Mouse (Mus musculus) embryonic facial prominence, embryonic 12.5 days (tissue): ENCODE data around the gene Btn2a2. TPM values are rescaled to one million over a fixed set of nuclear protein-coding genes. Genes with fewer than 3 reads are reported as not detected.

ENCODE experiments used
- ATAC-seq: fragments of 200-750 bp; cut with Nextera tagmentation; 2 replicates; pipeline ENCODE4 v1.8.0; 2017; ENCODE audit not compliant: insufficient number of reproducible peaks, insufficient read depth, low FRiP score, low TSS enrichment
- H3K27ac ChIP-seq: fragments of 300-500 bp; sonication (generic); 2 replicates; pipeline ENCODE4 v1.5.1; 2016; ENCODE audit warnings: mild to moderate bottlenecking
- H3K27me3 ChIP-seq: fragments of 300-500 bp; sonication (generic); 2 replicates; pipeline ENCODE4 v1.6.1; 2016; ENCODE audit warnings: mild to moderate bottlenecking, moderate library complexity
- H3K36me3 ChIP-seq: fragments of 300-500 bp; sonication (generic); 2 replicates; pipeline ENCODE4 v1.6.1; 2016; ENCODE audit warnings: mild to moderate bottlenecking
- H3K4me1 ChIP-seq: fragments of 300-500 bp; sonication (generic); 2 replicates; pipeline ENCODE4 v1.6.1; 2016
- H3K4me2 ChIP-seq: fragments of 300-500 bp; sonication (generic); replicated peaks from 2 replicates; pipeline ENCODE4 v1.6.1; 2016; ENCODE audit warnings: mild to moderate bottlenecking, moderate library complexity
- H3K4me3 ChIP-seq: fragments of 300-500 bp; sonication (generic); 2 replicates; pipeline ENCODE4 v1.5.1; 2016; ENCODE audit warnings: mild to moderate bottlenecking
- H3K9ac ChIP-seq: fragments of 300-500 bp; sonication (generic); 2 replicates; pipeline ENCODE4 v1.6.1; 2016; ENCODE audit warnings: mild to moderate bottlenecking, moderate library complexity
- H3K9me3 ChIP-seq: fragments of 300-500 bp; sonication (generic); 2 replicates; pipeline ENCODE4 v1.6.1; 2016; ENCODE audit warnings: mild to moderate bottlenecking, moderate library complexity
- WGBS: fragments of 180-500 bp; shearing (Covaris S2); methylation state at CpG from one replicate; pipeline ENCODE4 v1.1.7; 2016; 5-methylcytosine and 5-hydroxymethylcytosine counted together
- microRNA-seq: library from miRNA; unstranded; fragments of <30 nt; microRNA quantifications from one replicate; pipeline ENCODE4, GENCODE M21; 2017
- polyA plus RNA-seq: library from polyadenylated mRNA; unstranded; fragments of >200 nt; fragmentation: Nextera tagmentation; extraction: Ambion mirVana; gene quantifications from 2 replicates; pipeline ENCODE4 v1.2.1, GENCODE M21; 2016

Gene Btn2a2
- polyA plus RNA-seq, 1 experiment from 2014 or later, result 1.6 TPM

DNA sequence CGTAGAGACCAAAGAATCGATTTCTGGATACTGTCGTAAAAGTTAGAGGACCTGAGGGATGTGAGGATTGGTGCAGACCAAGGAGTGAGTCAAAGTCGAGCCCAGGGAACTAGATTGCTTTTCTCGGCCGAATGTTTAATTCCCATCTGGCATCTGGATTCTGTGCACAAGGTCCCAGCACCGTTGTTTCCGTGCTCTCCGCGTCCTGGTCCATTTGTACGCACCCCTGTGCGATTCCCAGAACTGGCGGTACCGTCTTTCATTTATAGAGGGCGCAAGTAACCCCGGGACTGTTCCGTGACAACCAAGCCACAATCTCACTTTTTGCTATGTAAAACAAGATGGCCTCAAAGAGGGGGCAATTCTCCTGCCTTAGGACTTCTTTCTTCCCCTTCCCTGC, 57.9 kb downstream of the Btn2a2 start:
- peak; percentile 44; the same call in 1 of the 2 replicates for ATAC-seq
- H3K4me1 ChIP-seq, result peaks cover 16% of the 10 kb centered on the region
- H3K4me2 ChIP-seq, result peak overlapping the region; percentile 46
- no peaks in the 10 kb centered on the region for H3K9me3 ChIP-seq
- WGBS, result under 1% methylated on average over 17 of the region's 17 CpGs
- H3K27me3 ChIP-seq, result no peaks in the 10 kb centered on the region
- peak overlapping the region; percentile 94 for H3K27ac ChIP-seq
- H3K9ac ChIP-seq, result peak overlapping the region; percentile 56
- no peaks in the 10 kb centered on the region for H3K36me3 ChIP-seq
- H3K4me3 ChIP-seq, result peak overlapping the region; percentile 44

DNA sequence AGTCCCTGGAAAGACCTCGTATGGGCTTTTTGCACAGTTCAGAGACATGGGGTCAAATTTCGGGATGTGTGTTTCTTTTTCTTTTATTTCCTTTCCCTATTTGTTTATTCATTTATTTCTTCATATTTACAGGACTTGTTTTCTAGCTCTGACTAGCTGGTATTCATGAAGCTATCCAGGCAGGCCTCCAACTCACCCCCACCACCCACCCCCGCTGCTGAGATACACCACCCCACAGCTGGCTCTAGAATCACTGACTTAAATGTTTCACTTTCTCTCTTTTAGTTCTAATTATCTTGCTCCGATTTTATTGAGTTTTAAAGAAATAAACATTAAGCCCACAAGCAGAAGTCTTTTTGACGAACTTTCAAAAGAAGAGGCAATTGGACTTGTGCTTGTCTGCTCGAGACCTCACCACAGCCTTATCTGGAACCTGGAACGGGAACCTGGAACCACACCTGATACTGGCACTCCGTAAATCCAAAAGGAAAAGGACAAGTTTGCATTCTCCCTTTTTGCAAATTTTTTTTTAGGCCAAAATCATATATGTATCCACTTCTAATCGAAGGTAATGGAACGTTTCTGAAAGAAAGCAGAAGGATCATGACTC, 58.8 kb downstream of the Btn2a2 start:
- H3K9me3 ChIP-seq, result no peaks in the 10 kb centered on the region
- H3K9ac ChIP-seq, result peak overlapping the region; percentile 56
- H3K4me3 ChIP-seq, result peak overlapping the region; percentile 44
- no peaks in the 10 kb centered on the region for H3K36me3 ChIP-seq
- peaks cover 19% of the 10 kb centered on the region for H3K4me1 ChIP-seq
- H3K27ac ChIP-seq, result peak overlapping the region; percentile 94
- peak overlapping the region; percentile 46 for H3K4me2 ChIP-seq
- no peak for ATAC-seq
- WGBS, result 39% methylated on average over 10 of the region's 10 CpGs
- no peaks in the 10 kb centered on the region for H3K27me3 ChIP-seq

DNA sequence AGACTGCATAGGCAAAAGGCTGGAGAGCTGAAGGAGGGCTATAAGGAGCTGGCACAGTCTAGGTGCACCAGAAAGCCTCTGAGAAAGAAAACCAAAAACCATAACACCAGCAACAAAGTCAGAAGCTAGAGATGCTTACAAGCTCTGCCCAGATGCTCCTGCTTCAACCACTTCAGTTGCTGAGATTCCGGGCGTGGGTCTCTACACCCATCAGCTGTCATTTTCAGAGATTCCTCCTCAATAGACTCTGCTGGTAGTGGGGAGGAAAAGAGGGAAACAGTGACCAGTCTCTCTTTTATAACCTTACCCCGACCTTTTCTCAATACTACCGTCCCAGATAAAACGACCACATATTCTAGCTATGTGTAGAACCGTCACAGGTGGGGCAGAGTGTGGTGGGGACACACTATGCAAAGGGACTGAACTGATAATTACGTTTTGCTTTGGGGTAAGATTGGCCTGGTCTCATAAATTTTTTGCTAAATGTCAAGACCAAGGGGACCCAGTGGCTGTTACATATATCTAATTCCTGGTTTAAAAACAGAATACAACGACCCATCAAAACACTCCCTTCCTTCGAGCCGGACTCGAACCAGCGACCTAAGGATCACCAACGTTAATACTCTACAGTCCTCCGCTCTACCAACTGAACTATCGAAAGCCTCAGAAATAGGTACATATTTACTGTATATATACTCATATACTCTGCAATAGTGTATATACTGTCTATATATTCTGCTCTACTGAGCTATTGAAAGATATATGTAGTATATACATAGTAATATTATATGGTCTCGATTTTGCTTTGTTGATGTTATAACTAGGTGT, 60.3 kb downstream of the Btn2a2 start:
- Histone ChIP-seq H3K4me2 (no peak overlapping the region), H3K9me3 (no peaks in the 10 kb centered on the region), H3K4me1 (peaks cover 14% of the 10 kb centered on the region), H3K27me3 (no peaks in the 10 kb centered on the region), H3K4me3 (no peak overlapping the region), H3K36me3 (no peaks in the 10 kb centered on the region), H3K9ac (no peak overlapping the region), H3K27ac (no peak overlapping the region)
- WGBS, result 52% methylated on average over 16 of the region's 16 CpGs
- no peak for ATAC-seq

Small RNA genes within 50 kb of the gene (microRNA-seq; reads per million reads assigned to microRNA genes)
- not detected for gene Gm44297
- gene n-TStga1, result 2.7 reads per million, percentile 11 among the genes with 10 or more reads in this experiment

Other genes starting within 250 kb of the Btn2a2 start
- not detected in 2 replicates for gene Vmn1r223, start 241.7 kb downstream of the Btn2a2 start, polyA plus RNA-seq
- 65.4 and 67.5 TPM in 2 replicates for gene Zfp322a, start 119.6 kb downstream of the Btn2a2 start, polyA plus RNA-seq
- gene Abt1, start 65.0 kb downstream of the Btn2a2 start, polyA plus RNA-seq, result 12.9 and 13.9 TPM in 2 replicates
- gene Btn1a1, start 23.0 kb downstream of the Btn2a2 start, polyA plus RNA-seq, result 0.10 and 0.20 TPM in 2 replicates
- 6.2 and 6.8 TPM in 2 replicates for gene Hist1h4h, start 42.2 kb upstream of the Btn2a2 start, polyA plus RNA-seq
- gene Hist1h2af, start 45.0 kb upstream of the Btn2a2 start, polyA plus RNA-seq, result 10.7 and 15.5 TPM in 2 replicates
- gene Hist1h3g, start 46.6 kb upstream of the Btn2a2 start, polyA plus RNA-seq, result 7.8 and 11.8 TPM in 2 replicates
- gene Hist1h2bh, start 54.5 kb upstream of the Btn2a2 start, polyA plus RNA-seq, result 1.3 and 1.5 TPM in 2 replicates
- 1.3 and 2.3 TPM in 2 replicates for gene Hist1h3f, start 55.2 kb upstream of the Btn2a2 start, polyA plus RNA-seq
- gene Hist1h4f, start 62.8 kb upstream of the Btn2a2 start, polyA plus RNA-seq, result 2.1 and 2.4 TPM in 2 replicates
- gene Hist1h1d, start 64.4 kb upstream of the Btn2a2 start, polyA plus RNA-seq, result 0.64 and 0.75 TPM in 2 replicates
- gene Hist1h3e, start 73.5 kb upstream of the Btn2a2 start, polyA plus RNA-seq, result 9.5 and 9.6 TPM in 2 replicates
- 139 and 153 TPM in 2 replicates for gene Hist1h2ae, start 82.4 kb upstream of the Btn2a2 start, polyA plus RNA-seq
- gene Hist1h2bg, start 82.5 kb upstream of the Btn2a2 start, polyA plus RNA-seq, result 11.4 and 15.7 TPM in 2 replicates
- gene Hist1h2bf, start 85.3 kb upstream of the Btn2a2 start, polyA plus RNA-seq, result 10.7 and 11.9 TPM in 2 replicates
- gene Hist1h2ad, start 85.5 kb upstream of the Btn2a2 start, polyA plus RNA-seq, result 2.0 and 3.6 TPM in 2 replicates
- 5.5 and 7.0 TPM in 2 replicates for gene Hist1h3d, start 86.9 kb upstream of the Btn2a2 start, polyA plus RNA-seq
- gene Hist1h4d, start 92.7 kb upstream of the Btn2a2 start, polyA plus RNA-seq, result 123 and 126 TPM in 2 replicates
- gene Hist1h2be, start 132.3 kb upstream of the Btn2a2 start, polyA plus RNA-seq, result 3.3 and 3.6 TPM in 2 replicates
- 22.6 and 24.2 TPM in 2 replicates for gene Hist1h1e, start 133.7 kb upstream of the Btn2a2 start, polyA plus RNA-seq
- gene Hist1h2ac, start 195.1 kb upstream of the Btn2a2 start, polyA plus RNA-seq, result 1.3 TPM in 2 replicates
- 35.4 and 35.6 TPM in 2 replicates for gene Hist1h2bc, start 195.3 kb upstream of the Btn2a2 start, polyA plus RNA-seq
- gene Hist1h1t, start 207.0 kb upstream of the Btn2a2 start, polyA plus RNA-seq, result 0.24 and 0.25 TPM in 2 replicates
- gene Hist1h4c, start 209.6 kb upstream of the Btn2a2 start, polyA plus RNA-seq, result 10.5 and 13.6 TPM in 2 replicates
- gene Hfe, start 222.0 kb upstream of the Btn2a2 start, polyA plus RNA-seq, result 3.2 and 3.5 TPM in 2 replicates
- gene Hist1h1c, start 250.0 kb upstream of the Btn2a2 start, polyA plus RNA-seq, result 20.5 and 22.8 TPM in 2 replicates